ENCODE assay signal across 9 mouse cellular contexts in the genomic region with DNA sequence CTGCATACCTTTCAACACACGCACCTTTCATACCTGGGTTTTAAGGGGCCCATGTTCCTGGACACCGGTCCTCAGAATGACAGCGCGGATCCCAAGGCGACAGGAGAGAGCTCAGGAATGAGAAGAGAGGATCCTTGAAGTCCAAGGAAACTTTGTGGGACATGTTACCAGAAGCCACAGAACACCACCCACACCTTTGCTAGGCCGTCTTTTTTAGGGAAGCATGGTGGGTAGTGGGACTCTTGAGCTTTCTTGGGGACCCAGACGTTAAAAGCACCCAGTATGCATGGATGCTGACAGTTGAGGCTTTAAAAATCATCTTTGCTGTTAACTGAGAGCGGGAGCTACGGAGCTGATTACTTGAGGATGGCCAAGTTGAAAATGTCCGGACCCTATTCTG. TPM values are rescaled to one million over a fixed set of nuclear protein-coding genes. Genes with fewer than 3 reads are reported as not detected.
DNase-seq lines count a peak whose midpoint lies in the region; ATAC-seq and TF ChIP-seq lines count a peak whose summit lies in the region.
"Had no signal": no experiment of that assay in that cellular context is flagged by ENCODE, and none has a peak within 500 bp of the region (broad histone marks: within the 10 kb centered on the region; RNA-seq: fewer than 3 reads in every experiment).

No protein-coding gene starts in this region.

- peak overlapping the region; percentile 82 for H3K27ac ChIP-seq in heart, embryonic 16.5 days (ENCODE audit: low read length)
- H3K27ac ChIP-seq in embryonic facial prominence, embryonic 12.5 days: no peak overlapping the region
- H3K27ac ChIP-seq in hindbrain, postnatal 0 days: 0 out of 2 replicates have a peak overlapping the region, but pooled peaks have one; percentile 28
- H3K27ac ChIP-seq in midbrain, embryonic 16.5 days (ENCODE audit: low read length): peak overlapping the region; percentile 65

- no peaks in the 10 kb centered on the region for H3K9me3 ChIP-seq in heart, embryonic 16.5 days (replicated peaks; ENCODE audit: control insufficient read depth, low read length)
- H3K9me3 ChIP-seq in embryonic facial prominence, embryonic 12.5 days: no peaks in the 10 kb centered on the region
- no peaks in the 10 kb centered on the region for H3K9me3 ChIP-seq in hindbrain, postnatal 0 days (ENCODE audit: low read length)
- no peaks in the 10 kb centered on the region for H3K9me3 ChIP-seq in midbrain, embryonic 16.5 days (replicated peaks; ENCODE audit: control insufficient read depth, low read length, poor library complexity, severe bottlenecking)

- peaks cover 42% of the 10 kb centered on the region for H3K4me1 ChIP-seq in heart, embryonic 16.5 days (ENCODE audit: control insufficient read depth, insufficient read depth, low read length)
- H3K4me1 ChIP-seq in embryonic facial prominence, embryonic 12.5 days: peaks cover 28% of the 10 kb centered on the region
- peaks cover 29% of the 10 kb centered on the region for H3K4me1 ChIP-seq in hindbrain, postnatal 0 days (ENCODE audit: insufficient read depth, low read length)
- peaks cover 45% of the 10 kb centered on the region for H3K4me1 ChIP-seq in midbrain, embryonic 16.5 days (ENCODE audit: control insufficient read depth, insufficient read depth, low read length)

- H3K36me3 ChIP-seq in heart, embryonic 16.5 days (ENCODE audit: control insufficient read depth, insufficient read depth): no peaks in the 10 kb centered on the region
- H3K36me3 ChIP-seq in embryonic facial prominence, embryonic 12.5 days: no peaks in the 10 kb centered on the region
- H3K36me3 ChIP-seq in hindbrain, postnatal 0 days (ENCODE audit: insufficient read depth, low read length): no peaks in the 10 kb centered on the region
- H3K36me3 ChIP-seq in midbrain, embryonic 16.5 days (ENCODE audit: control insufficient read depth, insufficient read depth, low read length): no peaks in the 10 kb centered on the region

- peak overlapping the region; percentile 49 for H3K9ac ChIP-seq in heart, embryonic 16.5 days (ENCODE audit: low read length)
- no peak overlapping the region for H3K9ac ChIP-seq in embryonic facial prominence, embryonic 12.5 days
- no peak overlapping the region for H3K9ac ChIP-seq in hindbrain, postnatal 0 days (replicated peaks; ENCODE audit: low read length)
- H3K9ac ChIP-seq in midbrain, embryonic 16.5 days (ENCODE audit: low read depth, low read length): peak overlapping the region; percentile 65; the same call in 1 of the 2 replicates

- peak overlapping the region; percentile 10; the same call in 1 of the 2 replicates for H3K4me3 ChIP-seq in heart, embryonic 16.5 days (ENCODE audit: low read length)
- H3K4me3 ChIP-seq in embryonic facial prominence, embryonic 12.5 days: no peak overlapping the region; the same call in 1 of the 2 replicates
- peak overlapping the region; percentile 41; the same call in 1 of the 2 replicates for H3K4me3 ChIP-seq in hindbrain, postnatal 0 days (ENCODE audit: low read length)
- peak overlapping the region; percentile 48 for H3K4me3 ChIP-seq in midbrain, embryonic 16.5 days (ENCODE audit: low read depth, low read length)

- ATAC-seq in heart, embryonic 16.5 days (replicated peaks; ENCODE audit: extremely low read depth, insufficient read depth, low FRiP score): no peak
- no peak for ATAC-seq in embryonic facial prominence, embryonic 12.5 days (ENCODE audit: insufficient number of reproducible peaks, insufficient read depth, low FRiP score, low TSS enrichment)
- ATAC-seq in hindbrain, postnatal 0 days: no peak
- ATAC-seq in midbrain, embryonic 16.5 days: no peak

- intact Hi-C loops in heart, postnatal 25 days (cut with DNase I): no loop called here
- intact Hi-C loops in left cerebral cortex, postnatal 4 days (cut with DNase I): no loop called here

- peak overlapping the region; percentile 99 for H3K4me2 ChIP-seq in heart, embryonic 16.5 days (ENCODE audit: low read depth, low read length)
- peak overlapping the region; percentile 82; the same call in 1 of the 2 replicates for H3K4me2 ChIP-seq in embryonic facial prominence, embryonic 12.5 days (replicated peaks)
- H3K4me2 ChIP-seq in hindbrain, postnatal 0 days (ENCODE audit: low read depth, low read length): peak overlapping the region; percentile 86
- H3K4me2 ChIP-seq in midbrain, embryonic 16.5 days (ENCODE audit: low read length): peak overlapping the region; percentile 89

- DNase-seq in heart, postnatal 25 days (ENCODE audit: low spot score): no peak
- no peak for DNase-seq in hindbrain, postnatal 0 days (ENCODE audit: low spot score)
- DNase-seq in frontal cortex, postnatal 14 days (ENCODE audit: low spot score in 2 of 2): no peak
- no peak for DNase-seq in B cell, adult 2 months
- DNase-seq in left cerebral cortex, postnatal 4 days: no peak
- DNase-seq: cerebellum, adult 11 months had no signal

- no peak for TF ChIP-seq CTCF in hindbrain, postnatal 0 days (IDR thresholded peaks at IDR 0.05; ENCODE audit: low read depth)

- peaks cover 43% of the 10 kb centered on the region for H3K27me3 ChIP-seq in heart, embryonic 16.5 days (ENCODE audit: control insufficient read depth, insufficient read depth, low read length)
- peaks cover 70% of the 10 kb centered on the region for H3K27me3 ChIP-seq in embryonic facial prominence, embryonic 12.5 days
- H3K27me3 ChIP-seq in hindbrain, postnatal 0 days (ENCODE audit: insufficient read depth, low read length): peaks cover 9% of the 10 kb centered on the region
- H3K27me3 ChIP-seq in midbrain, embryonic 16.5 days (ENCODE audit: control insufficient read depth, insufficient read depth, low read depth, low read length): peaks cover 27% of the 10 kb centered on the region

- 55% methylated on average over 10 of the region's 10 CpGs for WGBS in heart, embryonic 16.5 days
- WGBS in embryonic facial prominence, embryonic 12.5 days: 46% methylated on average over 10 of the region's 10 CpGs
- 53% methylated on average over 10 of the region's 10 CpGs for WGBS in hindbrain, postnatal 0 days
- 45% methylated on average over 10 of the region's 10 CpGs for WGBS in midbrain, embryonic 16.5 days

RNA-seq across cellular contexts. Expression of gene Rpp25, which starts 1.1 kb away (rescaled TPM):
- 11.5 and 15.9 TPM in 2 replicates for polyA plus RNA-seq in heart, embryonic 16.5 days (2015; fragmentation: Nextera tagmentation; extraction: Ambion mirVana)
- 1 to 10 TPM; 1.6 to 2.3 TPM for total RNA-seq in heart, postnatal 25 days (2021)
- polyA plus RNA-seq in embryonic facial prominence, embryonic 12.5 days (2016; fragmentation: Nextera tagmentation; extraction: Ambion mirVana): 0.89 and 1.6 TPM in 2 replicates
- total RNA-seq in hindbrain, postnatal 0 days (2014; rRNA removed): 11.7 and 19.6 TPM in 2 replicates
- 15.2 and 17.0 TPM in 2 replicates for polyA plus RNA-seq in hindbrain, postnatal 0 days (2015; fragmentation: Nextera tagmentation; extraction: Ambion mirVana)
- polyA plus RNA-seq in midbrain, embryonic 16.5 days (2015; fragmentation: Nextera tagmentation; extraction: Ambion mirVana): 24.7 and 30.0 TPM in 2 replicates
- total RNA-seq in left cerebral cortex, postnatal 4 days (2021): 10 to 100 TPM; 19.3 to 22.2 TPM

RNA-seq across cellular contexts. Expression of gene Cox5a, which starts 16.2 kb away (rescaled TPM):
- 1,790 and 1,803 TPM in 2 replicates for polyA plus RNA-seq in heart, embryonic 16.5 days (2015; fragmentation: Nextera tagmentation; extraction: Ambion mirVana)
- total RNA-seq in heart, postnatal 25 days (2021): 1,000 to 10,000 TPM; 2,545 to 2,748 TPM
- polyA plus RNA-seq in embryonic facial prominence, embryonic 12.5 days (2016; fragmentation: Nextera tagmentation; extraction: Ambion mirVana): 531 and 547 TPM in 2 replicates
- total RNA-seq in hindbrain, postnatal 0 days (2014; rRNA removed): 212 and 237 TPM in 2 replicates
- polyA plus RNA-seq in hindbrain, postnatal 0 days (2015; fragmentation: Nextera tagmentation; extraction: Ambion mirVana): 1,238 and 1,244 TPM in 2 replicates
- 818 and 833 TPM in 2 replicates for polyA plus RNA-seq in midbrain, embryonic 16.5 days (2015; fragmentation: Nextera tagmentation; extraction: Ambion mirVana)
- 100 to 1,000 TPM; 405 to 408 TPM for total RNA-seq in left cerebral cortex, postnatal 4 days (2021)

RNA-seq across cellular contexts. Expression of gene Fam219b, which starts 32.4 kb away (rescaled TPM):
- polyA plus RNA-seq in heart, embryonic 16.5 days (2015; fragmentation: Nextera tagmentation; extraction: Ambion mirVana): 12.7 and 13.4 TPM in 2 replicates
- total RNA-seq in heart, postnatal 25 days (2021): 1 to 10 TPM; 6.7 to 9.3 TPM
- 23.1 and 24.0 TPM in 2 replicates for polyA plus RNA-seq in embryonic facial prominence, embryonic 12.5 days (2016; fragmentation: Nextera tagmentation; extraction: Ambion mirVana)
- total RNA-seq in hindbrain, postnatal 0 days (2014; rRNA removed): 14.6 and 21.5 TPM in 2 replicates
- 22.2 and 23.2 TPM in 2 replicates for polyA plus RNA-seq in hindbrain, postnatal 0 days (2015; fragmentation: Nextera tagmentation; extraction: Ambion mirVana)
- 23.2 and 24.2 TPM in 2 replicates for polyA plus RNA-seq in midbrain, embryonic 16.5 days (2015; fragmentation: Nextera tagmentation; extraction: Ambion mirVana)
- 10 to 100 TPM; 25.2 to 26.0 TPM for total RNA-seq in left cerebral cortex, postnatal 4 days (2021)

RNA-seq across cellular contexts. Expression of gene Scamp5, which starts 37.0 kb away (rescaled TPM):
- 7.9 TPM in 2 replicates for polyA plus RNA-seq in heart, embryonic 16.5 days (2015; fragmentation: Nextera tagmentation; extraction: Ambion mirVana)
- 1 to 10 TPM; 4.9 to 5.1 TPM for total RNA-seq in heart, postnatal 25 days (2021)
- polyA plus RNA-seq in embryonic facial prominence, embryonic 12.5 days (2016; fragmentation: Nextera tagmentation; extraction: Ambion mirVana): 15.6 and 16.1 TPM in 2 replicates
- total RNA-seq in hindbrain, postnatal 0 days (2014; rRNA removed): 366 and 375 TPM in 2 replicates
- polyA plus RNA-seq in hindbrain, postnatal 0 days (2015; fragmentation: Nextera tagmentation; extraction: Ambion mirVana): 154 and 163 TPM in 2 replicates
- 168 and 191 TPM in 2 replicates for polyA plus RNA-seq in midbrain, embryonic 16.5 days (2015; fragmentation: Nextera tagmentation; extraction: Ambion mirVana)
- 100 to 1,000 TPM; 251 to 281 TPM for total RNA-seq in left cerebral cortex, postnatal 4 days (2021)

RNA-seq across cellular contexts. Expression of gene Mpi, which starts 47.7 kb away (rescaled TPM):
- 89.8 and 95.6 TPM in 2 replicates for polyA plus RNA-seq in heart, embryonic 16.5 days (2015; fragmentation: Nextera tagmentation; extraction: Ambion mirVana)
- 100 to 1,000 TPM; 160 to 162 TPM for total RNA-seq in heart, postnatal 25 days (2021)
- 55.5 and 57.8 TPM in 2 replicates for polyA plus RNA-seq in embryonic facial prominence, embryonic 12.5 days (2016; fragmentation: Nextera tagmentation; extraction: Ambion mirVana)
- total RNA-seq in hindbrain, postnatal 0 days (2014; rRNA removed): 67.9 and 78.6 TPM in 2 replicates
- 61.5 and 64.6 TPM in 2 replicates for polyA plus RNA-seq in hindbrain, postnatal 0 days (2015; fragmentation: Nextera tagmentation; extraction: Ambion mirVana)
- polyA plus RNA-seq in midbrain, embryonic 16.5 days (2015; fragmentation: Nextera tagmentation; extraction: Ambion mirVana): 75.4 and 77.6 TPM in 2 replicates
- total RNA-seq in left cerebral cortex, postnatal 4 days (2021): 10 to 100 TPM; 60.3 to 62.1 TPM

Comparison
In these comparisons a context has a peak if more than half of its experiments do, and no peak if none do; other contexts are left out.
1. H3K9ac ChIP-seq: peak in heart, embryonic 16.5 days (single experiment) and midbrain, embryonic 16.5 days (single experiment); none in embryonic facial prominence, embryonic 12.5 days (single experiment) and hindbrain, postnatal 0 days (single experiment).
2. Peak in every context shown above with its lines, with median percentiles within 50 percentile points of each other: H3K4me2 ChIP-seq.